Mouse (Mus musculus): ENCODE data around the gene Ccr10.

DNA sequence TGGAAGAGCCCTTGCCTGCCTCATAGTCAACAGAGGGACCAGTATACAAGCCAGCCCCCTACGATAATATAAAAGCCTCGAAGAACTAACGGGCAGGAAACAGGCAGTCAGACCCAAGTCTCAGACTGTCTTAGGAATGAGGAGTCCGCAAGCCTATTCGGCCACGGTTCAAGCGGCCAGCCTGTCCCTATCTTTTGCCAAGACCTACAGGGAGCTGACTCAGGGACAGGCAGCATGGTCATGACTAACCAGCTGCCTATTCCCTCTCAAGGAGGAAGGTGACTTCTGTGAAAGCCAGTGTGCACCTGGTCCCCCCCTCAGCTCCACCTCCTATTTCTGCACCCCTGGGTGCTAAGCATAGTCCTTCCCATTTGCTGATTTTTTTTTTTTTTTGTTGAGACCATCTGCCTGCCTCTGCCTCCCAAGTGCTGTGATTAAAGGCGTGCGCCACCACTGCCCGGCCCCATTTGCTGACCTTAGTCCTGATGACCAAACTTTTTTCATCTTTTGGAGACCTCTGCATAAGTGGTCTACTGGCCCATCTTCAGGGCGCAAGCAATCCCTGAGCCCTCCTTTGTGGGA lies 46.2 kb downstream of the Ccr10 start:
- TF ChIP-seq CTCF (IDR thresholded peaks at IDR 0.05) (no peak), EP300 (IDR thresholded peaks at IDR 0.05; ENCODE audit: insufficient read depth, low read depth, low read length) (no peak)

All from heart, adult 2 months (tissue).